Mouse (Mus musculus): Measurements from ENCODE around the gene Thnsl2. TPM values are rescaled to one million over a fixed set of nuclear protein-coding genes. Genes with fewer than 3 reads are reported as not detected.

Thnsl2 gene
- polyA plus RNA-seq, 1 experiment from 2014 or later = 7.6 TPM

- no peak overlapping the region for H3K4me3 ChIP-seq (ENCODE audit: low read depth, low read length)
Observed at GRCm38 (mm10) chr6:71145288-71145989, 1.2 kb upstream of the Thnsl2 start.

GRCm38 (mm10) chr6:71143154-71143893 lies 915 bp downstream of the Thnsl2 start:
- no peak for ATAC-seq (ENCODE audit: low read depth)
- no peak for DNase-seq (ENCODE audit: low spot score)
- no peak overlapping the region for H3K27ac ChIP-seq (replicated peaks; ENCODE audit: low read depth, low read length)

More at GRCm38 (mm10) chr6:71145288-71145989, 1.2 kb upstream of the Thnsl2 start:
- ATAC-seq (ENCODE audit: low read depth) (no peak), DNase-seq (ENCODE audit: low spot score) (no peak)
- no peak overlapping the region for H3K9ac ChIP-seq (ENCODE audit: low read depth, low read length)
- WGBS = 61% methylated on average over 3 of the region's 3 CpGs
- no peaks in the 10 kb centered on the region for H3K27me3 ChIP-seq (replicated peaks; ENCODE audit: control insufficient read depth, insufficient read depth, low read length)
- H3K9me3 ChIP-seq (ENCODE audit: control insufficient read depth, low read length) = no peaks in the 10 kb centered on the region
- no peak overlapping the region for H3K27ac ChIP-seq (replicated peaks; ENCODE audit: low read depth, low read length)
- H3K4me1 ChIP-seq (ENCODE audit: control insufficient read depth, insufficient read depth, low read length) = no peaks in the 10 kb centered on the region
- H3K4me2 ChIP-seq (ENCODE audit: low read depth, low read length) = no peak overlapping the region
- H3K36me3 ChIP-seq (ENCODE audit: control insufficient read depth, insufficient read depth, low read length) = no peaks in the 10 kb centered on the region

GRCm38 (mm10) chr6:71135031-71135430 lies 9.2 kb downstream of the Thnsl2 start:
- Histone ChIP-seq H3K9ac (ENCODE audit: low read depth, low read length) (no peak overlapping the region), H3K9me3 (ENCODE audit: control insufficient read depth, low read length) (no peaks in the 10 kb centered on the region), H3K4me3 (ENCODE audit: low read depth, low read length) (no peak overlapping the region), H3K27me3 (replicated peaks; ENCODE audit: control insufficient read depth, insufficient read depth, low read length) (no peaks in the 10 kb centered on the region), H3K36me3 (ENCODE audit: control insufficient read depth, insufficient read depth, low read length) (no peaks in the 10 kb centered on the region), H3K4me1 (ENCODE audit: control insufficient read depth, insufficient read depth, low read length) (no peaks in the 10 kb centered on the region), H3K4me2 (ENCODE audit: low read depth, low read length) (no peak overlapping the region), H3K27ac (replicated peaks; ENCODE audit: low read depth, low read length) (no peak overlapping the region)
- no peak for ATAC-seq (ENCODE audit: low read depth)
- no peak for DNase-seq (ENCODE audit: low spot score)
- WGBS = 79% methylated on average over 3 of the region's 3 CpGs

More at GRCm38 (mm10) chr6:71143154-71143893, 915 bp downstream of the Thnsl2 start:
- Histone ChIP-seq H3K4me3 (ENCODE audit: low read depth, low read length) (peak overlapping the region; percentile 66), H3K27me3 (replicated peaks; ENCODE audit: control insufficient read depth, insufficient read depth, low read length) (no peaks in the 10 kb centered on the region), H3K9ac (ENCODE audit: low read depth, low read length) (peak overlapping the region; percentile 84), H3K9me3 (ENCODE audit: control insufficient read depth, low read length) (no peaks in the 10 kb centered on the region), H3K4me1 (ENCODE audit: control insufficient read depth, insufficient read depth, low read length) (no peaks in the 10 kb centered on the region), H3K4me2 (ENCODE audit: low read depth, low read length) (peak overlapping the region; percentile 91), H3K36me3 (ENCODE audit: control insufficient read depth, insufficient read depth, low read length) (no peaks in the 10 kb centered on the region)
- WGBS = 2% methylated on average over 19 of the region's 19 CpGs

GRCm38 (mm10) chr6:71133559-71133958 lies 10.7 kb downstream of the Thnsl2 start:
- WGBS = 73% methylated on average over 11 of the region's 11 CpGs
- Histone ChIP-seq H3K36me3 (ENCODE audit: control insufficient read depth, insufficient read depth, low read length) (no peaks in the 10 kb centered on the region), H3K9ac (ENCODE audit: low read depth, low read length) (no peak overlapping the region), H3K4me3 (ENCODE audit: low read depth, low read length) (no peak overlapping the region), H3K4me1 (ENCODE audit: control insufficient read depth, insufficient read depth, low read length) (no peaks in the 10 kb centered on the region), H3K4me2 (ENCODE audit: low read depth, low read length) (no peak overlapping the region), H3K9me3 (ENCODE audit: control insufficient read depth, low read length) (no peaks in the 10 kb centered on the region), H3K27me3 (replicated peaks; ENCODE audit: control insufficient read depth, insufficient read depth, low read length) (no peaks in the 10 kb centered on the region), H3K27ac (replicated peaks; ENCODE audit: low read depth, low read length) (no peak overlapping the region)
- DNase-seq (ENCODE audit: low spot score) = no peak
- ATAC-seq (ENCODE audit: low read depth) = no peak

GRCm38 (mm10) chr6:71131038-71131437 lies 13.2 kb downstream of the Thnsl2 start:
- no peaks in the 10 kb centered on the region for H3K9me3 ChIP-seq (ENCODE audit: control insufficient read depth, low read length)
- no peaks in the 10 kb centered on the region for H3K36me3 ChIP-seq (ENCODE audit: control insufficient read depth, insufficient read depth, low read length)
- H3K4me3 ChIP-seq (ENCODE audit: low read depth, low read length) = no peak overlapping the region
- no peak overlapping the region for H3K9ac ChIP-seq (ENCODE audit: low read depth, low read length)
- ATAC-seq (ENCODE audit: low read depth) (no peak), DNase-seq (ENCODE audit: low spot score) (no peak)
- no peaks in the 10 kb centered on the region for H3K27me3 ChIP-seq (replicated peaks; ENCODE audit: control insufficient read depth, insufficient read depth, low read length)
- no peaks in the 10 kb centered on the region for H3K4me1 ChIP-seq (ENCODE audit: control insufficient read depth, insufficient read depth, low read length)
- H3K4me2 ChIP-seq (ENCODE audit: low read depth, low read length) = no peak overlapping the region
- H3K27ac ChIP-seq (replicated peaks; ENCODE audit: low read depth, low read length) = no peak overlapping the region

- no peak overlapping the region for H3K27ac ChIP-seq (replicated peaks; ENCODE audit: low read depth, low read length)
- H3K36me3 ChIP-seq (ENCODE audit: control insufficient read depth, insufficient read depth, low read length) = no peaks in the 10 kb centered on the region
- no peak overlapping the region for H3K4me2 ChIP-seq (ENCODE audit: low read depth, low read length)
- no peak for DNase-seq (ENCODE audit: low spot score)
- ATAC-seq (ENCODE audit: low read depth) = no peak
- H3K4me3 ChIP-seq (ENCODE audit: low read depth, low read length) = no peak overlapping the region
- H3K27me3 ChIP-seq (replicated peaks; ENCODE audit: control insufficient read depth, insufficient read depth, low read length) = no peaks in the 10 kb centered on the region
- no peak overlapping the region for H3K9ac ChIP-seq (ENCODE audit: low read depth, low read length)
- no peaks in the 10 kb centered on the region for H3K9me3 ChIP-seq (ENCODE audit: control insufficient read depth, low read length)
- 79% methylated on average over 1 of the region's 1 CpGs for WGBS
- H3K4me1 ChIP-seq (ENCODE audit: control insufficient read depth, insufficient read depth, low read length) = no peaks in the 10 kb centered on the region
Observed at GRCm38 (mm10) chr6:71130269-71130668, 14.0 kb downstream of the Thnsl2 start.

GRCm38 (mm10) chr6:71129071-71129470 lies 15.2 kb downstream of the Thnsl2 start:
- DNase-seq (ENCODE audit: low spot score) = no peak
- no peak overlapping the region for H3K27ac ChIP-seq (replicated peaks; ENCODE audit: low read depth, low read length)
- no peaks in the 10 kb centered on the region for H3K27me3 ChIP-seq (replicated peaks; ENCODE audit: control insufficient read depth, insufficient read depth, low read length)
- no peak overlapping the region for H3K4me3 ChIP-seq (ENCODE audit: low read depth, low read length)
- H3K4me2 ChIP-seq (ENCODE audit: low read depth, low read length) = no peak overlapping the region
- ATAC-seq (ENCODE audit: low read depth) = no peak
- no peaks in the 10 kb centered on the region for H3K36me3 ChIP-seq (ENCODE audit: control insufficient read depth, insufficient read depth, low read length)
- 51% methylated on average over 4 of the region's 4 CpGs for WGBS
- no peak overlapping the region for H3K9ac ChIP-seq (ENCODE audit: low read depth, low read length)
- no peaks in the 10 kb centered on the region for H3K9me3 ChIP-seq (ENCODE audit: control insufficient read depth, low read length)
- H3K4me1 ChIP-seq (ENCODE audit: control insufficient read depth, insufficient read depth, low read length) = no peaks in the 10 kb centered on the region

- Histone ChIP-seq H3K27me3 (replicated peaks; ENCODE audit: control insufficient read depth, insufficient read depth, low read length) (no peaks in the 10 kb centered on the region), H3K4me1 (ENCODE audit: control insufficient read depth, insufficient read depth, low read length) (no peaks in the 10 kb centered on the region), H3K9me3 (ENCODE audit: control insufficient read depth, low read length) (no peaks in the 10 kb centered on the region), H3K27ac (replicated peaks; ENCODE audit: low read depth, low read length) (no peak overlapping the region), H3K9ac (ENCODE audit: low read depth, low read length) (no peak overlapping the region), H3K4me3 (ENCODE audit: low read depth, low read length) (no peak overlapping the region), H3K36me3 (ENCODE audit: control insufficient read depth, insufficient read depth, low read length) (no peaks in the 10 kb centered on the region), H3K4me2 (ENCODE audit: low read depth, low read length) (no peak overlapping the region)
- WGBS = 59% methylated on average over 3 of the region's 3 CpGs
- no peak for DNase-seq (ENCODE audit: low spot score)
- no peak for ATAC-seq (ENCODE audit: low read depth)
Observed at GRCm38 (mm10) chr6:71126290-71126689, 17.9 kb downstream of the Thnsl2 start.

All from embryonic facial prominence, embryonic 14.5 days (tissue).